Mouse (Mus musculus) thymus, postnatal 36 days (tissue): ENCODE data around the gene Klk13.
"Not testable (repeated sequence)": the region's sequence is repeated elsewhere in the genome, so short reads cannot be mapped to it uniquely, and the experiment has no call there.

Experiments used
- DNase-seq, 2 experiments: peaks; one replicate each; pipeline ENCODE4 v3.0.0; 2022; ENCODE audit warnings: mixed read lengths in 2 of 2

The Klk13 gene

DNA sequence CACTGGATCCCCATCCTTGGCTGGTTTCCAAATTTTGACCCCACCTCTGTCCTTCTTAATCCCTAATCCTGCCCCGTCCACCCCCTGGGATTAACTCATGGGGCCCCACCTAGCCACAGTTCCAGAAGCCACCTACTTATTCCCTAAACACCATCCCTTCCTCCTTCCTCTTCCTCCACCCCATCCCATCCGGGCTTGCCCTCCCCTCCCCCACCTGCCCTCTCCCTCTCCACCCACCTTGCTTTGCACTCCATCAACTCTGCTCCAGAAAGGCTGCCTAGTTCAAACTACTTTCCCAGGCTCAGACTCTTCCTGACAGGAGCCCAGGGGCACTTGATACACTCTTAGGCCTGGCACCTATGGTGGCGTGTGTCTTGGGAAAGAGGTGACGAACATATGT, at the start of gene Klk13:
Klk13 (plus strand) TSS at position 301 of the 400 bp plus-strand sequence.
- DNase-seq: no peak

DNA sequence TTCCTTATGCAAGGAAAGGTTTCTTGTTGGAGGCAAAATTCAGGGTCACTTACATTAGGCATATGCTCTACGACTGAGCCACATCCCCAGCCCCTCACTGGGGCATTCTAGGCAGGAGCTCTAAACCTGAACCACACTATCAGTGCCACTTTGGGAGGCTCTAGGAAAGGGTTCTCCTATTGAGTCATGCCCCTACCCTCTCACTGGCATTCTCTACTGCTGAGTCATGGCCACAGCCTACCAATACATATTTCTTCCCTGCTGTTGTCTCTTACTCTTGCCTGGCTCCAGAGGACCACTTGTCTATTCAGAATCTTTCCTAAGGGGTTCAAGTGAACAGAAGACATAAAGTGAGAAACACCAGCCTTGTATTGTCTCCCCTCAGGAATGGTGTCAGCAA, 49.6 kb upstream of the Klk13 start:
- no peak for DNase-seq

DNA sequence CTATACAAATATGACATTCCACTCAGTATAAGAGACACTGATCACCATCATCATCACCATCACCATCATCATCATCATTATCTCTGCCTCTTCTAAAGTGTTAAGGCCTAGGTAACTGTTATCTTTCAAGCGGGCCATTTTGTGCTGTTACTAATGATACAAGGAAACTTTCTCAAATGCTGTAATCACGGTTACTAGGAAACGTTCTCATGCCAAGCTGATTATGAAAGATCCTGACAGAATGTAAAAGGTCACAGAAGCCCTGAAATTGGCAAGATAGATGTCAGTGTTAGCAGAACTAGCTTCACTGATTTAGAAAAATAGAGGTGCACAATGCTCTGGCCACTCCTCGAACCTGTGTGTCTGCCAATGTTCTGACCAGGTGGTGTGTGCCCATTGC, 45.1 kb upstream of the Klk13 start:
- DNase-seq: not testable (repeated sequence)

DNA sequence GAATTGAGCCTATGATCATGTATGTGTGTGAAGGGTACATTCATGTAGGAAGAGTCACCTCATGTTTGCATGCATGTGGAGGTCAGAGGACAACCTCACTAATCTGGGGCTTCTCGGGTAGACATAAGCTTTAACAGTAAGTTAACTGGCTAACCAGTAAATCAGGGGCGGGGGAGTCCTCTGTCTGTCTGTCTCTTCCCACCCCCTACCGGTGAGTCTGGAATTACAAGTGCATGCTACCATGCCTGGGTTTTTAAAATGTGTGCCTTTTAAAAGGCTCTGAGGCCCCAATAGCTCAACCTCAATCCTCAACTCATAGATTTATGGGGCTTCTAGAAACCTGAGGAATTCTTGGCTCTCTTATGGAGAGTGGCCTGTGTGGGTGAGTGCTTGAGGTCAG, 43.8 kb upstream of the Klk13 start:
- DNase-seq: peak; percentile 18 to 24

DNA sequence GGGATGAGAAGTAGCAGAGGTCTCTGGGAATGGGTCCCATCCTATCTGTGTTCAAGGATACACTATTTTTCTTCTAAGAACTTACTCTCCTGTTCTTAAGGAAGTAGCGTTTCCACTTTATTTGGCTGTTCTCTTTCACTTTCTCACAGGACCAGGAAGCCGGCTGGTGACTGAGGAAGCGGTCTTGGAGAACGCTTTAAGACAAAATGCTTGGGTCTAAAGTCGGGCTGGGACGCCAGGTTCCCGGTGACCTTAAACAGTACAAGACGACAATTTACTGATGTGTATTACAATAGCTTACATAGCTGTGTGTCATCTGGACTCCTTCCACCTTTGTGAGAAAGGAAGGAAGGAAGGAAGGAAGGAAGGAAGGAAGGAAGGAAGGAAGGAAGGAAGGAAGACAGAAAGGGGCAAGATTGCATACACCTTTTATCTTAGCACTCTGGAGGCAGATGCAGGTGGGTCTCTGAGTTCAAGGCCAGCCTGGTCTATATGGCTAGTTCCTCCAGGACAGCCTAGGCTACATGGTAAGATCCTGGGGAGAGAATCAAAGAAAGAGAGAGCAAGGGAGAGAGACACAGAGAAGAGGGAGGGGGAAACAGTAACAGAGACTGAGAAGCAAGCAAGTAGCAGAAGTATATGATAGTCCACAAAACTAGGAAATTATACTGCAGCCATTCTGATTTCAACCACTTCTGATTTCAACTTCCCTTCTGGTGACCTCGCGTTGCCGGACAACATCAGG, 41.1 kb upstream of the Klk13 start:
- no peak for DNase-seq

DNA sequence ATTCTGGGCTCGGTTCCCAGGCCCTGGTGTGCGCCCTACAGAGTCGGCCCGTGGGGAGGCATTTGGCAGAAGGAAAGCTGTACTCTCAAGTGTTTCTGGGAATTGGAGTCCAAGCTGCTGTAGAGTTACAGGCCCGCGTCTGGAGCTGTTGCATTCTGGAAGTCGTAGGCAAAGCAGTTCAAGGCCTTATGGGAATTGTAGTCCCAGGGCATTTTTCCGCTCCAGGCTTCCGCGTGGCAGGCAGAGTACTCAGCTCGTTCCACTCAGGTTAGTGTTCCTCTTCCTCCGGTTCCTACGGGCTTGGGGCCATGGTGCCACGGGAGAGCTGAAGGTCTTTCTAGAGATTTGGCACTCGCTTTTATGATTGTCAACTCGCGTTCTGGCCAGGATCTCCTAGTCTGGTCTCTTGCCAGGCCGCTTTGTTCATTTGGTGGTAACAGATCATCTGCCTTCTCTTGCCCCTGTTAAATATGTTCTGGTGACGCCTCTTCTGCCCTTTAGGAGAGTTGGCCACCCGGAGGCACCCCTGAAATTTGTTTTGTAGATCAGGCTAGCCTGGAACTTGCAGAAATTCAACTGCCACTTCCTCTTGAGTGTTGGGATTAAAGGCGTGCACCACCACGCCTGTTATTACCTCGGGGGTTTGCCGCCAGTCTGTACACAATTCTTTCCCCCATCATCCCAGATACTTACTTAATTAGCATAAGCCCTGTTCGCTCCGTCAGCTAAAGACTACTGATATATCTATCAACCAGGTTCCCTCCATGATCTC, 40.4 kb upstream of the Klk13 start, which contains the start of gene Ctu1:
Ctu1 (plus strand) TSS at position 208 of the 772 bp plus-strand sequence.
- peak; percentile 80 to 87 for DNase-seq

DNA sequence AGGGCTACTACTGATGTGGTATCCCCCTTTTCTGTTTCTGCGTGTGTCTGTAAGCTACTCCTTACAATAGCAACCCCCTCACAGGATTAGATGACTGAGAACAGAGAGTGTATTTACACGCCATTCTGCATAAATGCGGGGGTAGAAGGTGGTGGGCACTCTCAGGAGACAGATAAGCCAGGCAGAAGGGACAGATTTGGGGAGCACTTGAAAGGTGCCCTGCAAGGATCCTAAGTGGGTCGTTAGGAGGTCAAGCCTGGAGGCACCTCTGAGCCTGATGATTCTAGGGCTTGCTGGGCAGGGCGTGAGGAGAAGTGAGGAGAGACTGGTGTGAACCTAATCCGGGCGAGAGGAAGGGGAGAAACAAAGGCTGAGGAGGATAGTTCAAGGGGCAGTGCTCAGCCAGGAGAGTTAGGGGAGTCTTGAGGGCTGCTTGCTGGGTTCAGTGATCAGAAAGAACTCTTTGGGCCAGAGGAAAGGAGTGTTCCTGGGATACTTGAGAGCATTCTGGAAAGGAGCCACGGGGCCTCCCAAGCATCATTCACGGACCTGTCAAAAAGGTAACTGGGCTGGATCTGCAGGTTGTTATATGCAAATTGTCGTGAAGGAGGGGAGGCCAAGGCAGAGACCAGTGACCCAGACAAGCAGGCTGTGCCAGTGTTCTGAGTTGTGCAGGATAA, 39.6 kb upstream of the Klk13 start:
- no peak for DNase-seq

DNA sequence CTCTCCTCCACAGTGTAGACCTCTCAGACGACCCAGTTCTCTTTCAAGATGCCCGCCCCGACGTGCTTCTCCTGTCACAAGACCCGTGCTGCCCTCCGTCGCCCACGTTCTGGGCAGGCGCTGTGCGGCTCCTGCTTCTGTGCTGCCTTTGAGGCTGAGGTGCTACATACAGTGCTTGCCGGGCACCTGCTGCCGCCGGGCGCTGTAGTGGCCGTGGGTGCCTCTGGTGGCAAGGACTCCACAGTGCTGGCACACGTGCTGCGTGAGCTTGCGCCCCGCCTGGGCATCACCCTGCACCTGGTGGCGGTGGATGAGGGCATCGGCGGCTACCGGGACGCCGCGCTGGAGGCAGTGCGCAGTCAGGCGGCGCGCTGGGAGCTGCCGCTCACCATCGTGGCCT, 37.3 kb upstream of the Klk13 start:
- no peak for DNase-seq

DNA sequence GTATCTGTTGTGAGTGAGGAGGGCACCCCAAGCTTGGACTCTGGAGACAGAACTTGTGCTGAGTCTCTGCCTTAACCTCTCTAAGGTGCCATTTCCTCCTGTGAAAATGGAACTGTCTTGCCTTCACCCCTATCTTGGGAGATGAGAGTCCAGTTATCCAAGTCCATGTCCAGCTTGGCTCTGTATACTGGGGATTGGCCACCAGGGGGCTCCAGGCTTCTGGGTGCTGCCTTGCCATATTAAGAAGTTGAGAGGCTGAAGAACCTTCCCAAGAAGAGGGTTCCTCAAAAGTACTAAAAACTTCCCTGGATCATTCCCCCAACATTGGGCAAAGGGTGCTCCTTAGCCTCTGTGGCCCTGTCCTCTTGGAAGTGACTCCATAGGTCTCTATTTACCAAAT, 33.9 kb upstream of the Klk13 start:
- DNase-seq: peak; percentile 17 to 31

DNA sequence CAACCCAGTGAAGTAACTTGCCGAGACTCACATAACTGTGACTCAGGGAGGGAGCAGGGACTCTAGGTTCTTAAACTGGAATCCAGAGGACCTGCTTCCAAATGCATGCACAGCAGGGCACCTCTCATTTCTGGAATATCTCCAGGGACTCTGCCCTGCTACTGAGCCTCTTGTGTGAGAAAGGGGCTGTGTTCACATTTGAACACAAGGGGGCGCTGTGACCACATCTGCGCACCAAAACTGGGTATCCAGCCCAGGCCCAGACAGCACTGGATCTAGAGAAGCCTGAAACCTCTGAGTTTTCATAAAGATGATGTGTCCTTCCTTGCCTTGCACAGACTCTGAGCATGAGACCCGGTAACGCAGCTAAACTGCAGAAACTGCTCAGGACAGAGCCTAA, 31.4 kb upstream of the Klk13 start:
- peak; percentile 25 to 41 for DNase-seq

DNA sequence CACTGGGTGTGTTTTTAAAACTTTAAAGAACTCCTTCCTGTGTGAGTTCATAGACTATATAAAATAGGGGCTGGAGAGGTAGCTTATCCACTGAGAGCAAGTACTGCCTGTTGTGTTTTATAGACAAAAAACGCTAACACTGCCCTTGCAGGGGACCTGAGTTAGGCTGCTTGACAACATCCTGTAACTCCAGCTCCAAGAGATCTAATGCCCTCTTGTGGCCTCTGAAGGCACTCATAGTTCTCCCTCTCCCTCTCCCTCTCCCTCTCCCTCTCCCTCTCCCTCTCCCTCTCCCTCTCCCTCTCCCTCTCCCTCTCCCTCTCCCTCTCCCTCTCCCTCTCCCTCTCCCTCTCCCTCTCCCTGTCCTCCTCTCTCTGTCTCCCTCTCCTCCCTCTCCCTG, 29.9 kb upstream of the Klk13 start:
- not testable (repeated sequence) for DNase-seq

DNA sequence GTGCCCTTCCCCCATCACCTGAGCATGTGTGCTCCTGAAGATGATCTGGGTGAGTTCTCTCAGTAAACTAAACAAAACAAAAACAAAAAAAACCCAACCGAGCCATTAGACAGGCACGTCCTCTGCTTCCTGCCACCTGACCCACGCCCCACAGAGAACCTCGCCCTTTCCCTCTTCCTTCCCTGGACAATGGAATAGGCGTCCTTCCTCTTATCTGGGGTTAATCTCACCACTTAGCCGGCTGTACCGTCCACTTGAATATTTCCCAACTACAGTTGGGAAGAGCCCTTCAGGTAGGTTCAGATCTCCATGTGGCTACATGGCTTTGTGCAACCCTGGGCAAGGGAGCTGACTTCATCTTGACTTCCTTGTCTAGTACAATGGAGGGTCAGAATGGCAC, 27.3 kb upstream of the Klk13 start:
- no peak for DNase-seq

DNA sequence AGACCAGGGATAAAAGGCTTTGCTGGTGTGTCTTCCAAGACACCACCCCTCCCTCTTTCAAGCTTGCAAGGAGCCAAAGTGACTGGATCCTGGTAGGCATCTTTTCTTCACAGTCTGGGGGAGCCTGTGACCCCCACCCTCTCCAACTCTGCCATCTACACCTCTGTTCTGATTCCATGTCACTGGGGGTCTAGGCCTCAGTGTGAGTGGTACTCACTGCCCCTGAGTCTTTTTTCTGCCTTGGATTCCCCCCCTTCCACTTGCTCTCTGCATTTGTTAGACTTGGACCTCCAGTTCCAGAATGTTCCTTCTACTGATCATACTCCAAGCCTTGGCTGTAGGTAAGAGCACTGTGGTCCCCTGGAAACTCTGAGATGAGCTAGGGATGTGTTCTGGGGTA, 22.2 kb upstream of the Klk13 start, which contains the start of gene Klk14:
Klk14 (plus strand) TSS at position 301 of the 400 bp plus-strand sequence.
- DNase-seq: no peak

DNA sequence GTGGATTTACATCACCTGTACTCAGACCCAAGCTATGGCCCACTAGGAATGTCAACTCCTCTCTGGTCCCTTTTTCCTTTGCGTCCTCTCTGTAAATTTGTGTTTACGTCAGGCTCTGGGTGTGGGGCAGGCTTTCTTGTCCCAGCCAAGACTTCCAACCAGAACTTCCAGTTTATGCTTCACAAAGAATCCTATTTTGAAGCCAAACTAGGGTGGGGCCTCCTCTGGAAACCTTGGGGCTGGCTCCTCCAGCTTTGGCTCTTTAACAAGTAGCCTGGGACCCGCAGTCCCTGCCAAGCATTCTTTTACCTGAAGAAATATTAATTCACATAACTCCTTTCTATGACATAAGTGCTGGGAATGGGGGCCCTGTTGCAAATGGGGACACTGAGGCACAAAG, 2.3 kb upstream of the Klk13 start:
- no peak for DNase-seq

DNA sequence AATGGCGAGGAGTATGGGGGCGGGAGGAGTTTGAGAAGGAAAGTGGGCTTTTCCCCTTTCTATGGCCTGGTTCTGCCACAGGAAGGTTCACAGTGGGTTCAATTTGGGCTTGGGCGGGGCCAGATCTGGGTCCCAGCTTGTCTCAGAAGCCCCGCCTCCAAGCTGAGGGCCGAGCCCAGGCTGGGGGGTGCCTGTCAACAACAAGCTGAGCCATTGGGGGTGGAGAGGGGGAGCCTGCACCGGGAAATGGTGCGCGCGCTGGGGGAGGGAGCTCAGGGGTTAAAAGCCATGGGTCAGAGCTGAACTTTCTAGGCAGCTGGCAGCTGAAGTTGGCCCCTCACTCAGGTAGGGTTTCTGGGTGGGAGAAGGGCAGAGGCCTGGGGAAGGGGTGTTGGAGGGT, 550 bp downstream of the Klk13 start:
- no peak for DNase-seq

DNA sequence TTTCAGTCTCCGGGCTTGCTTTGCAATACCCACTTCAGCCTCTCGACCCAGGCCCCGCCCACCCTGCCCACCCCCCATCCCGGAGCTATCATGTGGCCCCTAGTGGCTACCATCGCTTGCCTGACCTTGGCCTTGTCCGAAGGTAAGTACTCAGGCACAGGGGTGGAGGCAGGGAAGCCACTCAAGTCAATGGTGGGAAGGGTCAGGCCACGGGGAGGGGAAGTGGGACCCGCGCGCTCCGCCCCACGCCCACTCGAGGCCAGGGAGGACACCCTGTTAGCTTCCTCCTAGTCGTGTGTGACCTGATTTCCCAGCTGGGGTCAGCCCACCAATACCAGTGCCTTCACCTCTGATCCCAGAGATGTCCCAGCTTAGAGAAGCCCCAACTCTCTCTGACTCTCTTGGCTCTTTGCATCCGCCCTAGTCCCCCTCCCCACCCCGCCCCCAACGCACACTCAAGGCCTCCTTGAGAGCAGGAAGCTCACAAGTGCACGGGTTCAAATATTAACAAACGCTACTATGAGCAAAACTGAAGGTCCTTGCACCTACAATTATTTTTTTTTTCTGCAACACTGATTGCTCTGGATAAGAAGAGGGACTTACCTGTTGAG, 1.5 kb downstream of the Klk13 start:
- no peak for DNase-seq

DNA sequence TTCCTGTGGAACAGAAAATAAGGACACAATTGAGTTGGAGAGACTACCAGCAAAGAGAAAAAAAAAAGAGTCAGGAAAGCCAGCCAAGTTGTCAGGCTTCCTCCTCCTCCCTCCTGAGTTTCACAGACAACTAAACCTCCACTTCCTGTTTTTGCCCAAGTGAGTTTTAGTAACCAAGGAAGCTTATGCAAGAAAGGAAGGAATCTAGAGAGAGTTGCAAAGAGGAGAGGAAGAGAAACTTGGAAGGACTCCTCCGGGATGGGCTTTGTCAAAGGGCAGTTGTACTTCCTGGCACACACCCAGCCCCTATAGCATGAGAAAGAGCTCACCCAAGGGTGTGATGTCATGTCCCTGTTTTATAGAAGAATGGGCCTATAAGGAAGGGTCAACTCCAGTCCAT, 35.4 kb downstream of the Klk13 start:
- DNase-seq: no peak

DNA sequence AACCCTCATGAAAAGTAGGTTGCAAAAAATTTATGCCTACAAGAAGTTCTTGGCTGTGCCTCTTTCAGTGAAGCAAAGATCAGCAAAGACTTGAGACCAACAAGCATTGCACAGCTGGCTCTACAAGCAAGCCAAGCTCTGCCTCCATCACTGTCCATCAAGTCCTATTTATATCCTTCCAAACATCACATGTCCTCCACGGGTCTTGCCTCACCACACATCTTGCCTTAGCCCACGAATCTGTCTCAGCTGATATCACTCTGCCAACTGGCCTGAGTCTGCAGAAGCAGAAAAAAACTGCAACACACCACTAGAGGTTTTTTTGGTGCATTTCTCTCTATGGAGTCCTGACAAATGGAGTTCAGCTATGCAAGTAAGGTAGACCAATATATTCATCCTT, 40.4 kb downstream of the Klk13 start:
- no peak for DNase-seq

DNA sequence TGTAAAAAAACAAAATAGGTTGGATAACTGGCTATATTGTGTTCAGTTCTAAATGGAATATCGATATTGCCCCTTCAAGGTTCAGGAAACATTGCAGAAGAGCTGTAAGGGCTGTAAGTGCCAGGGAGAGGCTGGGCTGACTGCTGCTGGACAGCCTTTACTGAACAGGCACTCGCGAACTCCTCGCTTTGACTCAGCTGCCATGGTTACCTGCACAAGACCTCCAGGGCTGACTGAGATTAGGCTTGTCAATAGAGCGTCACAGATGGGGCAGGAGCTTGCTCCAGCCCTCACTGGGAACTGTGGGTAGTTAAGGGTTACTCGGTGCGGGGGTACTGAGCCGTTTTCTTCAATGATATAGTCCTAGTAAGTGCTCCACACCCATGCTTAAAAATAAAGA, 54.1 kb downstream of the Klk13 start:
- DNase-seq: no peak

DNA sequence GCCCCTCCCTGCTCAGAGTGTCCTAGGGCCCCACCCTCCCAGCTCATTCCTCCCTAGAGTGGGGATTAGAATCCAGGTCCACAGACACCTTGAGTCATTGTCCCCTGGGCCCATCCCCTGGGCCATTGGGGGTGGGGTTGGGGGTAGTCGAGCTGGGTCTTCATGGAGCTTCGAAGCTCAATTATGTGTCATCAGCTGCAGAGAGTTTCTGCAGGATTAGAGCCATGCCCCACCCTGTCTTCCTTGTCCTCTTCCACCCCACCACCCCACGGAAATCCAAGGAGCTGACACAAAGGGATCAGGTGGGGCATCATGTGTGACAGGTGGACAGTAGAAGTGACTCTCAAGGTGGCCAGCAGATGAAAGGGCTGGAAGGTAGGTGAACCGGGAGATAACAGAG, 56.2 kb downstream of the Klk13 start, which contains the start of gene Klk12:
Klk12 (plus strand) TSS at position 301 of the 400 bp plus-strand sequence.
- DNase-seq: no peak

DNA sequence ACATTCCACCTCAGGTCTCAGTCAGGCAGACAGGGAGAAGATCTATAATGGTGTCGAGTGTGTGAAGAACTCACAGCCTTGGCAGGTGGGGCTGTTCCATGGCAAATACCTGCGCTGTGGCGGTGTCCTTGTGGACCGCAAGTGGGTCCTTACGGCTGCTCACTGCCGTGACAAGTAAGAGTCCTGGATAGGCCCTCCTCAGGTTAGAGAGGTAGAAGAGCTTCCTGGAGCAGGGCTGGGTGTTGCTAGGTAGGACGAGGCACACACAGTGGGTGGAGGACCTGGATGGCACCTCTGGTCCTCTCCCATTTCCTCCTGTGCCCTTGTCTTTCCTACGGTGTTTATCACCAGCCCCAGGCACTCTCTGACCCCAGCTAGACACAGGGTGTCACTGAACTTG, 57.3 kb downstream of the Klk13 start:
- no peak for DNase-seq

DNA sequence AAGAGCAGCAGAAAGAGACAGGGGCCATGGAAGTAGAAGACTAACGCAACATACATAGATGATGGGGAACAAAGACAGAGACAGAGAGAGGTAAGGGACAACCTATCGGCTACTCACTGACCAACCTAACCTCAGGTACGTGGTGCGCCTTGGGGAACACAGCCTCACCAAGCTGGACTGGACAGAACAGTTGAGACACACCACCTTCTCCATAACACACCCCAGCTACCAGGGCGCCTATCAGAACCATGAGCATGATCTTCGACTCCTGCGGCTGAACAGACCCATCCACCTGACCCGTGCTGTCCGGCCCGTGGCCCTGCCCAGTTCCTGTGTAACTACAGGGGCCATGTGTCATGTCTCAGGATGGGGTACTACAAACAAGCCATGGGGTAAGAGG, 58.3 kb downstream of the Klk13 start:
- no peak for DNase-seq

DNA sequence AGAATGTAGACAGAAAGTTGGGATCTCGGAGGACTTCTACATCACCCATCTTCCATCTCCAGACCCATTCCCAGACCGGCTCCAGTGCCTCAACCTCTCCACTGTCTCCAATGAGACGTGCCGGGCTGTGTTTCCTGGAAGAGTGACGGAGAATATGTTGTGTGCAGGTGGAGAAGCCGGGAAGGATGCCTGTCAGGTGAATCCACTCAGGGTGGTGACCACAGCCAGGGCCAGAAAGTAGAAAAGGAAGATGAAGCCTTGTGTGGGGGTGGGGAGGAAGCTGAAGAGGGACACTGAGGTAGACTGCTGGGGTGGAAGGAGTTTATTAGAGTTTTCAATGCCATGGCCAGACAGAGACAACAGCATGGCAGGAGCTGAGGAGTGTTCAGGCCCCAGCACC, 59.5 kb downstream of the Klk13 start:
- no peak for DNase-seq
